Mouse (Mus musculus): ENCODE measurements around the gene Gpr162. TPM values are rescaled to one million over a fixed set of nuclear protein-coding genes. Genes with fewer than 3 reads are reported as not detected.

Gpr162 gene
- polyA plus RNA-seq, 1 experiment from 2014 or later: 0.65 TPM

DNA sequence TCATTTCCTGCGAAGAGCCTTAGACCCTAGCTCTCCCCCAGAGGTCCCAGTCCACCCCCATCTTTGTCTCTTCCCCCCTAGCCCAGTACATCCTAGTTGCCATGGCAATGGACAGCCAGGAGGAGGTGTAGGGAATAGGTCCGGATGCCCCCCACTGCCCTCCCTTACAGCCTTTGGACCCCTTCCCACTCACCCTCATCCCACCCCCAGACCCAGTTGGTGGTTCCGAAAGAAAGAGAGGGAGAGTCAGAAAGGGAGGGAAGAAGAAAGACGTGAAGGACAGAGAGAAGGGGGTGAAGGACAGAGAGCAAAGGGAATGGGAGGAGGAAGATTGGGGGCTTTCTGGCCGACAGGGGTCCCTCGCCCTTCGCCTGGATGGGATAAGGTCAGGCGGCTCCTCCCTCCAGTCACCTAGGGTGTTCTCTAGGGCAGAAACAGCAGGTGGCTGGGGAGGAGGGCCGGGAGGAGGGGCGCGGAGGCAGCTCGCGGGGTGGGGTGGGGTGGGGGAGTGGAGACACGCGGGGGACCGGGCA is 592 bp downstream of the Gpr162 start:
- Histone ChIP-seq H3K27ac (ENCODE audit: low read depth) (peak overlapping the region; percentile 38; the same call in 1 of the 2 replicates), H3K36me3 (ENCODE audit: control insufficient read depth, insufficient read depth, low read length) (no peaks in the 10 kb centered on the region), H3K4me1 (replicated peaks; ENCODE audit: control insufficient read depth, insufficient read depth, low read length) (peaks cover 22% of the 10 kb centered on the region), H3K27me3 (replicated peaks; ENCODE audit: control insufficient read depth, insufficient read depth, low read length) (peaks cover 6% of the 10 kb centered on the region; the same call in 1 of the 2 replicates), H3K4me3 (ENCODE audit: low read depth, low read length) (peak overlapping the region; percentile 59), H3K9ac (ENCODE audit: low read length) (peak overlapping the region; percentile 65), H3K9me3 (ENCODE audit: control insufficient read depth, low read length) (no peaks in the 10 kb centered on the region), H3K4me2 (ENCODE audit: low read length) (peak overlapping the region; percentile 88)
- 3% methylated on average over 7 of the region's 16 CpGs for WGBS
- peak; percentile 71 for DNase-seq (ENCODE audit: low spot score)
- ATAC-seq (replicated peaks; ENCODE audit: low FRiP score, low TSS enrichment, low read depth): peak; percentile 11

DNA sequence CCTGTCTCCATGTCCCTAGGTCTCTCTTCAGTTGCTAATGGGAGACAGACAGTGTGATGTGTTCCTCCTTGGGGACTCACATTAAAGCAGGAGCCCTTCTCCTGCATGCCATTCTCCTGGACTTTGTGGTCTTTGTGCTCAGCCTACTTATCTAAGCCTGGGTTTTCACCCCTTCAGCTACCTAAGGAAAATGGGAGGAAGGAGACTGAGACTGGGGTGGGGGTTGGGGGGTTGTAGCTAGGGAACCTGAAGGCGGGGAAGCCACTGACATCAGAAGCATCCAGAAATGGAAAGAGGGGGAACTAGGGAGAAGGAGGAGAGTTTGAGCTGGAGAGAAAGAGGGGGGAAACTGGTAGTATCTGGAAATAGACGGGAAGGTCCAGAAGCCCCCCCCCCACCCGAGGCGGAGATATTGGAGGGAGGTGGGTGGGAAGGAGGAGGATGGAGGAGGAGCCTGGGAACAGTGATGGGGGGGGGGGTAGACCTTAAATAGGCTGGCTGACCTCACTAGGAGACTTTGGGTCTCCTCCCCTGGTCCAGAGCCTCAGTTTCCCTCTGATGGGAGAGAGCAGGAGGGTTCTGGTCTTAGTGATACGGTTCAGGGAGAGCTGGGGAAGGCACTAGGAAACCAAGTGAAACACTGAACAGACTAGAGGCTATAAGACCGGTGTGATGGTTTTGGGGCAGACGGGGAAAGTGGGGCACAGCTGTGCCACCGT is 1.2 kb downstream of the Gpr162 start:
- no peaks in the 10 kb centered on the region for H3K36me3 ChIP-seq (ENCODE audit: control insufficient read depth, insufficient read depth, low read length)
- H3K4me1 ChIP-seq (replicated peaks; ENCODE audit: control insufficient read depth, insufficient read depth, low read length): peaks cover 24% of the 10 kb centered on the region
- H3K4me2 ChIP-seq (ENCODE audit: low read length): peak overlapping the region; percentile 88; the same call in 1 of the 2 replicates
- DNase-seq (ENCODE audit: low spot score) (no peak), ATAC-seq (replicated peaks; ENCODE audit: low FRiP score, low TSS enrichment, low read depth) (no peak)
- H3K9me3 ChIP-seq (ENCODE audit: control insufficient read depth, low read length): no peaks in the 10 kb centered on the region
- 8% methylated on average over 8 of the region's 8 CpGs for WGBS
- peaks cover 6% of the 10 kb centered on the region; the same call in 1 of the 2 replicates for H3K27me3 ChIP-seq (replicated peaks; ENCODE audit: control insufficient read depth, insufficient read depth, low read length)
- no peak overlapping the region for H3K27ac ChIP-seq (ENCODE audit: low read depth)
- no peak overlapping the region for H3K9ac ChIP-seq (ENCODE audit: low read length)
- peak overlapping the region; percentile 59 for H3K4me3 ChIP-seq (ENCODE audit: low read depth, low read length)

DNA sequence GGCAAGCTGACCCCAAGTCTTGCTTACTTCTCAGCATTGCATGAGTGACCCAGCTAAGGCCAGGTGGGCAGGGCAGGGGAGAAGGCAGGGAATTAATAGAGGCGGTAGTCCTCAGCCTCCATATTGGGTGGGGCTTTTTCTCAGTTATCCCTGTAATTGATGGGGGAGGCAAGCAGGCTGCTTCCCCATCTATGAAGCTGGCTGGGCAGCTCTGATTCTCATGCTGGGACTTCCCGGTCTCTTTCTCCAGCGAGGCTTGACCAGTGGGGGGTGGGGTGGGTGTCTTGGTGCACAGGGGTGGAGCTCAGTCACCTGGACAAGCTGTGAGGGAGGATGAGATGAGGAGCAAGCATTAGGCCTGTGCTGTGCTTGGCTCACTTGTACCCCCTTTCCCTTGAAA is 2.0 kb downstream of the Gpr162 start:
- Histone ChIP-seq H3K27ac (ENCODE audit: low read depth) (no peak overlapping the region), H3K4me1 (replicated peaks; ENCODE audit: control insufficient read depth, insufficient read depth, low read length) (peaks cover 24% of the 10 kb centered on the region), H3K4me2 (ENCODE audit: low read length) (no peak overlapping the region), H3K27me3 (replicated peaks; ENCODE audit: control insufficient read depth, insufficient read depth, low read length) (peaks cover 6% of the 10 kb centered on the region; the same call in 1 of the 2 replicates), H3K9me3 (ENCODE audit: control insufficient read depth, low read length) (no peaks in the 10 kb centered on the region), H3K36me3 (ENCODE audit: control insufficient read depth, insufficient read depth, low read length) (no peaks in the 10 kb centered on the region), H3K9ac (ENCODE audit: low read length) (no peak overlapping the region), H3K4me3 (ENCODE audit: low read depth, low read length) (no peak overlapping the region)
- ATAC-seq (replicated peaks; ENCODE audit: low FRiP score, low TSS enrichment, low read depth) (no peak), DNase-seq (ENCODE audit: low spot score) (no peak)
- WGBS: 43% methylated on average over 3 of the region's 3 CpGs

DNA sequence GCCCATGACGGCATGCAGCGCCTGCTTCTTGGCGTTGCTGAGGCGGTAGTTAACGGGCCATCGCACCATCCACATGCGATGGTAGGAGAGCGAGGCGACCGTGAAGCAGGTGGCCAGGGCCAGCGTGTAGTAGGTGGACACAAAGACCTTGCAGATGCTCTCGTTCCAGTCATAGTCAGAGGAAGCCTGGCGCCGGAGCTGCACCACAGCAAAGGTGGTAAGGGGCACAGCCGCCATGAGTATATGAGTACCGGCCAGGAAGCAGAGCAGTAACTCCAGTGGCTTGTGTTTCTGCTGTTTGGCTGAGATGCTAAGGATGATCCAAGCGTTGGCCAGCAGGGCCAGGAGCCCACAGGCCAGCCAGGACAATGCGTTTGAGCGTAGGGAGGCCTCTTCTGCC is 2.5 kb downstream of the Gpr162 start:
- H3K4me1 ChIP-seq (replicated peaks; ENCODE audit: control insufficient read depth, insufficient read depth, low read length): peaks cover 26% of the 10 kb centered on the region
- no peak overlapping the region for H3K4me2 ChIP-seq (ENCODE audit: low read length)
- peaks cover 6% of the 10 kb centered on the region; the same call in 1 of the 2 replicates for H3K27me3 ChIP-seq (replicated peaks; ENCODE audit: control insufficient read depth, insufficient read depth, low read length)
- WGBS: 80% methylated on average over 19 of the region's 19 CpGs
- H3K9me3 ChIP-seq (ENCODE audit: control insufficient read depth, low read length): no peaks in the 10 kb centered on the region
- H3K36me3 ChIP-seq (ENCODE audit: control insufficient read depth, insufficient read depth, low read length): no peaks in the 10 kb centered on the region
- DNase-seq (ENCODE audit: low spot score): no peak
- H3K9ac ChIP-seq (ENCODE audit: low read length): no peak overlapping the region
- H3K27ac ChIP-seq (ENCODE audit: low read depth): no peak overlapping the region
- ATAC-seq (replicated peaks; ENCODE audit: low FRiP score, low TSS enrichment, low read depth): no peak
- no peak overlapping the region for H3K4me3 ChIP-seq (ENCODE audit: low read depth, low read length)

DNA sequence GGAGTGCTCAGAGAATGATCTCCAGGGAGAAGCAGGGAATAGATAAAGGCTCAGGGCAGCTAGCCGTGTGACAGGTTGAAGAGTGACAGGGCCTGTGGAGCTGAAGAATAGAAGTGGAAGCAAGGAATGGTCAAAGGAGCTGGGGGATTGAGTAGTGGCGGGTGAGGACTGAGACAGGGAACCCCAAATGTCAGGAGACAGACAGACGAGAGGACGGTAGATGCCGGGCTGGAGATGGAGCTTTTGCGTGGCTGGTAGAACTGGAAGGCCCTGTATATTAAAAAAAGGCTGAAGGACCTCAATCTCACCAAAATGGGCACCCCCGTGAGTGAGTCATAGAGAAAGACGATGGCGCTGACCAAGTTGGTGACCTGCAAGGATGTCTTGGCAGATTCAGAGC is 3.3 kb downstream of the Gpr162 start:
- ATAC-seq (replicated peaks; ENCODE audit: low FRiP score, low TSS enrichment, low read depth) (no peak), DNase-seq (ENCODE audit: low spot score) (no peak)
- H3K9me3 ChIP-seq (ENCODE audit: control insufficient read depth, low read length): no peaks in the 10 kb centered on the region
- 87% methylated on average over 9 of the region's 9 CpGs for WGBS
- peaks cover 28% of the 10 kb centered on the region for H3K4me1 ChIP-seq (replicated peaks; ENCODE audit: control insufficient read depth, insufficient read depth, low read length)
- peaks cover 6% of the 10 kb centered on the region; the same call in 1 of the 2 replicates for H3K27me3 ChIP-seq (replicated peaks; ENCODE audit: control insufficient read depth, insufficient read depth, low read length)
- no peak overlapping the region for H3K27ac ChIP-seq (ENCODE audit: low read depth)
- no peaks in the 10 kb centered on the region for H3K36me3 ChIP-seq (ENCODE audit: control insufficient read depth, insufficient read depth, low read length)
- no peak overlapping the region for H3K9ac ChIP-seq (ENCODE audit: low read length)
- H3K4me2 ChIP-seq (ENCODE audit: low read length): no peak overlapping the region
- H3K4me3 ChIP-seq (ENCODE audit: low read depth, low read length): no peak overlapping the region

DNA sequence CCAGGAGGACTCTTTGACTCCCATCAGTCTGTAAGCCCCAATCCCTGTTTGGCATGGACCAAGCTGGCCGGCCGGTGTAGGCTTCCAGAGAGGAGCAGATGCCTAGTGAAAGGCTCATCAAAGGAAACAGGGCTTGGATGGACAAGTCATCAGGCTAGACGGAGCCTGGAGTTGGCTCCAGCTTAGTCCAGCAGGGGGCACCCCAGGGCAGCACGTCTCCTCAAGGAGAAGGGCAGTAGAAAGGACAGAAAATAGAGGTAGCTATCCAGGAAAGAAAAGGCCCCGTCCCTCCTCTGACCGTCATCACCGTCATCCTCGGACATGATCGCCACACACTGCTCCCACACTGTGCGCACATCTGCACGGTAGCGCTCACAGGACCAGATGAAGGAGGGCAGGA is 4.1 kb downstream of the Gpr162 start:
- Histone ChIP-seq H3K4me1 (replicated peaks; ENCODE audit: control insufficient read depth, insufficient read depth, low read length) (peaks cover 28% of the 10 kb centered on the region), H3K9me3 (ENCODE audit: control insufficient read depth, low read length) (no peaks in the 10 kb centered on the region), H3K4me3 (ENCODE audit: low read depth, low read length) (no peak overlapping the region), H3K27ac (ENCODE audit: low read depth) (no peak overlapping the region), H3K4me2 (ENCODE audit: low read length) (peak overlapping the region; percentile 8; the same call in 1 of the 2 replicates), H3K9ac (ENCODE audit: low read length) (no peak overlapping the region), H3K27me3 (replicated peaks; ENCODE audit: control insufficient read depth, insufficient read depth, low read length) (0 out of 2 replicates have a peak, but pooled peaks cover 6% of the 10 kb centered on the region), H3K36me3 (ENCODE audit: control insufficient read depth, insufficient read depth, low read length) (no peaks in the 10 kb centered on the region)
- no peak for ATAC-seq (replicated peaks; ENCODE audit: low FRiP score, low TSS enrichment, low read depth)
- 11% methylated on average over 12 of the region's 12 CpGs for WGBS
- DNase-seq (ENCODE audit: low spot score): peak; percentile 94

DNA sequence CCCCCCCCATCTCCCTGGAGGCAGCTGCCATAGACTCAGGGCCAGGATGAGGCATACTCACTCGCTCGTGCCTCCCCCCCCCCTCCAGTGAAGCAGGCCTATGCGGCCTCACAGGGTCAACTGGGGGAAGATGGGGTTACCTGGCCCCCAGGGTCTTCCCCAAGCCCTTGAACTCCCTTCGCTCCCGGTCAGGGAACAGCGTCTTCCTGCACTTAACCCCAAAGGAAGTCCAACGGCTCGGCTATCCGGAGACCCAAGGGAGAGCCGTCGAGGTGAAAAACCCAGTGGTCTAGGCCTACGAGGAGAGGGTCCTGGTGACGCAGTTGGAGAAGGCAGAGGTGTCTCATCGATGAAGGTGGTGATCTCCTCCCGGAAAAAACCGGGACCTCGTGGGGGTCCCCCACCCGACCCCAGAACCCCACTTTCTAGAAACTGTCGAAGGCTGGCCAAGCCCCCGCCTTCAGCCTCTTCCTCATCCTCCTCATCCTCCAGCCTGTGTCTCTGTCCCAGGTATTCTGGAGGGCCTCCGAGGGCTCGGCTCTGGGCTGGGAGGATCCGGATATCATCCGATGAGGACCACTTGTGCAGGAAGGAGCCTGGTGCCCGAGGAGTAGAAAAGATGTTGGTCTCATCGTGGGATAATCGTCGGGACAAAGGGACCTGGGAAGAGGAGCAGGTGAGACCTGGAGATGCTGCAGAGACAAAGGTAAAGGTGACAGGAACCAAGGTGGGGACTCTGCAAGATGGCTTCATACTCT is 5.0 kb downstream of the Gpr162 start:
- Histone ChIP-seq H3K27ac (ENCODE audit: low read depth) (no peak overlapping the region), H3K4me2 (ENCODE audit: low read length) (peak overlapping the region; percentile 54), H3K4me1 (replicated peaks; ENCODE audit: control insufficient read depth, insufficient read depth, low read length) (peaks cover 28% of the 10 kb centered on the region), H3K4me3 (ENCODE audit: low read depth, low read length) (no peak overlapping the region; the same call in 1 of the 2 replicates), H3K9me3 (ENCODE audit: control insufficient read depth, low read length) (no peaks in the 10 kb centered on the region), H3K36me3 (ENCODE audit: control insufficient read depth, insufficient read depth, low read length) (peaks cover under 1% of the 10 kb centered on the region; the same call in 1 of the 2 replicates), H3K27me3 (replicated peaks; ENCODE audit: control insufficient read depth, insufficient read depth, low read length) (0 out of 2 replicates have a peak, but pooled peaks cover 6% of the 10 kb centered on the region), H3K9ac (ENCODE audit: low read length) (no peak overlapping the region)
- 71% methylated on average over 28 of the region's 28 CpGs for WGBS
- ATAC-seq (replicated peaks; ENCODE audit: low FRiP score, low TSS enrichment, low read depth) (no peak), DNase-seq (ENCODE audit: low spot score) (no peak)

DNA sequence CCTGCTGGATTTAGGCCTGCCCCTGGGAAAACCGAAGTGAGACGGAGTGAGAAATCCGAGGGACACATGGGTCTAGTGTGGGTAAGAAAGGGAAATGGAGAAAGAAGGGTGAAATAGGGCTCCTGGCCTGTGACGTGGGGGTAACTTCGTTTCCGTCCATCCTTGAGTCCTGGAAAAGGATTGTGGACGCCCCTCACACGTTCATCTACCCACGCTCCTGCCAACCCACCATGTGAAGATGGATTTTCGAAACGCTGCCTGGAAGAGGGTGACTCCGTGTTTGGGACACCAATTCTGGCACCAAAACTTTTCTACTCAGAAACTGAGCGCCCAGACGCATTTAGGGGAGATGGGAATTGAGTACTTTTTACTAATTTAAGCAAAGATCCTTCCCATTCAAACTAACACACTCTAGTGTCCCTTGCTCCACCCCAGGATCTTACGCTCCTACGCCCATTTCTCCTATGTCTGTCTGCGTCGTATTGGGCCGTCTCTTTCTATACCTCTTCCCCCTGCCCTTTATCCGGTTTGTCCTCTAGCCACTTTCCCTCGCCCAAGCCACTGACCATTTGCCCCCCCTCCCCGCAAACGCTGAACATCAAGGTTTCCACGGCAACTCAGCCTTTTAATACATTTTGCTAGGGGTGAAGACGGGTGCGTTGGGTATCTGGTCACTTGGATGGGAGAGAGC is 5.8 kb downstream of the Gpr162 start:
- ATAC-seq (replicated peaks; ENCODE audit: low FRiP score, low TSS enrichment, low read depth) (no peak), DNase-seq (ENCODE audit: low spot score) (no peak)
- Histone ChIP-seq H3K4me2 (ENCODE audit: low read length) (peak overlapping the region; percentile 54), H3K27me3 (replicated peaks; ENCODE audit: control insufficient read depth, insufficient read depth, low read length) (0 out of 2 replicates have a peak, but pooled peaks cover 4% of the 10 kb centered on the region), H3K4me1 (replicated peaks; ENCODE audit: control insufficient read depth, insufficient read depth, low read length) (peaks cover 24% of the 10 kb centered on the region), H3K4me3 (ENCODE audit: low read depth, low read length) (peak overlapping the region; percentile 60), H3K9me3 (ENCODE audit: control insufficient read depth, low read length) (no peaks in the 10 kb centered on the region), H3K27ac (ENCODE audit: low read depth) (peak overlapping the region; percentile 91), H3K9ac (ENCODE audit: low read length) (peak overlapping the region; percentile 83), H3K36me3 (ENCODE audit: control insufficient read depth, insufficient read depth, low read length) (peaks cover 8% of the 10 kb centered on the region; the same call in 1 of the 2 replicates)
- 28% methylated on average over 26 of the region's 26 CpGs for WGBS

Data from intestine, embryonic 14.5 days (tissue).